Mouse (Mus musculus): Measurements from ENCODE around the gene Dip2b.

The Dip2b gene

DNA sequence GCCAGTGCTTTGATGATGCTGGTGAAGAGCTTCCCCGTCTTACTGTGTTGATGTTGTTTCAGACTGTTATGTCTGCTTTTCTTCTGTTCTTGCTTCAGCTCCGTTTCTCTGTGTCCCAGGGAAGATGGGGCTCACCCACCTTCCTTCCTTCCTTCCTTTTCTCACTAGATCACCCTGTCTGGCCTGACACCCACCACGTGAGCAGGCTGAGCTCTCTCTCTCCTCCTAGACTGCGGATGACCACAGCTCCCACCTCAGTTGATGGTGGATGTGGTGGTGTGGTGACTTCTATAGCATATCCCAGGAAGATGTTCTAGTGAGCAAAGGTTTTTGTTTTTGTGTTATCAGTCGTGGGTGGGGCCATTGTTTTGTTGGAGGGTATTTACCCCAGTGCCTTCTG is 85.4 kb downstream of the Dip2b start:
- in situ Hi-C loops (cut with MboI, MseI) = no loop called here

DNA sequence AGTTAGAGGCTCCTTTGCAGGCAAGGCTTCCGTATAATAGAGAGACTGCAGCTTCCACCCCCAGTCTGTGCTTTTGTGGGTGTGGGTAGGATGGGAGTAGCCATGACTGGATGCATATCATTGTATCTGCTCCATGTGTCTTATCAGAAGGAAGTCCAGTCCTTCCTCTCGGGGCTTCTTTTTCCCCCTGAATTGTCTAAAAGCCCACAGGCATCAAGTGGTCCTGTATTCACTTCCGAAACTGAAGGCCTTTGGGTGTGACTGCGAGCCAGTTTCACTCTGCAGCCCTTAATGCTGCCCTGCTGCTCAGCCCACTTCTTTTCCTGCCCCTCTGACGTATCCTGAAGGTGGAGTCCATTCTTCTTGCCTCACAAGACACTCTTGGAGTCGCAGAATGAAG is 86.8 kb downstream of the Dip2b start:
- in situ Hi-C loops (cut with MboI, MseI) = loop anchor here (5.0 kb wide), 1 partner anchor 88 kb away; the partner anchor contains the start of gene Dip2b

DNA sequence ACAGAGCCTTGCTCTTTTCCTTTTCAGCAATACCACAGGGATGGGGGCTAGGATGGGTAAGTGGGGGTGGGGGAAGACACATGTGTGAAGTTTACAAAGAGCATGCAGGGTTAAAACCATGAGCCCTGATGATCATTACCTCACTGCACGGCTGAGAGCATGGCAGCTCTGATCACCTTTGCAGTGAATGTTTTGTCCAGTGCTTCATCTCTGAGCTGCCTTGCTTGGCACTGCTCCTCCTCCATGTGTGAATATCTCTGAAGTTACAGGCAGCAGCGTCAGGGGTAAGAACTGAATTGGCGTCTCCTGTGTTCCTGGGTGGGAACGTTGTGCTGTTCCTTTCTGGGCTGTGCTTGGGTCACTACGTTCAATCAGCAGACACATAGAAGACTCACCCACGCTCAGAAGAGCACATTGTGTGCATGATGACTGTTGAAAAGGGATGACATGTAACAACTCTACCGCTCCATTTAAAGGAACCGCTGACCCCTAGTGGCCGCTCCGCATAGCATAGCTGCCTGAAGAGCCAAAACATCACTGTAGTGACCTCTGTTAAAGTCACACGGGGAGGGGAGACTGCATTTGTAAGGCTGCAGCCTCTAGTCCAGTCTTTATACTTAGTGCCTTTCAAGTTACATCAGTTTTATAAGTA is 88.1 kb downstream of the Dip2b start:
- in situ Hi-C loops (cut with MboI, MseI) = loop anchor here (5.0 kb wide), 1 partner anchor 89 kb away; the partner anchor contains the start of gene Dip2b

DNA sequence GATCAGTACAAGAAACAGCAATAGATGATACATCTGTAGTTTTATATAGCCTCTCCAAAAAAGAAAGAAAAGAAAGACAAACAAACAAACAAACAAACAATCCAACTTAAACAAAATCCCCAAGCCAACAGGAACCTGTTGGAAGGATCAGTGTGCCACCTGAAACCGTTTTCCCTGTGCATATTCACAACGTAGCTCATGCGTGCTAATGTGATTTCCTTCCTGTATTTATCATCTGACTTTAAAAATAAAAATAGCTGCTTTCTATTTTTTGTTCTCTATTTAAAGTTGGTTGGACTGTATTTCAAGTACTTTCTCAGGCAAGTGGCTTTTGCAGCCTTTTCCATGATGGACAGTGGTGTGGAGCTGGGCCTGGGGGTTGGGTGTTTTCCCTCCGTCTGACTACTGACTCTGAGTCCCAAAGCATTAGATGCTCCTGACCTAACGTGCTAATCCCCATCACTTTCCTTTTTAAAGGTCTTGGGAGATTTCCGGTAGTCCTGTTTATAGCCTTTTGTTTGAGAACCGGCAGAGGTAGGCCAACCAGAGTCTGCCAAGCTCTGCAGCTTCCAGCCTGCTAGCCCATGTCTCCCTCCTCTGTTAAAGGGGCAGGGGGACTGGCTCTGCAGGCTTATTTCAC is 90.8 kb downstream of the Dip2b start:
- in situ Hi-C loops (cut with MboI, MseI) = loop anchor here (5.0 kb wide), 1 partner anchor 92 kb away; the partner anchor contains the start of gene Dip2b

DNA sequence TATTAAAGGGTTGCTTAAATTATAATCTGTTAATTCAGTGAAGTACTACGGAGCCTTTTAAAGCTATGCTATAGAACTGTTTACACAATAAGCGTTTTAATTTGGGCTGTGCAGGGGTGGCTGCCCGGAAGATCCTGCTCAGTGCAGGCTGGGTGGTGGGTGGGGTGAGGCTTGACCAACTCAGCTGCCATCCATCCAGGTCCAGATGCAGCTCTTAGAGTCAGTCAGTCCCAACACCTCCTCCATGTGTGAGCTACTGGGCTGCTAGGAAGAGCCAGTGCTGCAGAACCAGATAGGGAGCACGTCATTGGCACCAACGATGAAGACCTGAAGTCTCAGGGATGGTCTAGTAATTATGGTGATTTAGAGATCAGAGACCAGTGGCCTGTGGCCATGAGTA is 101.2 kb downstream of the Dip2b start:
- in situ Hi-C loops (cut with MboI, MseI) = no loop called here

DNA sequence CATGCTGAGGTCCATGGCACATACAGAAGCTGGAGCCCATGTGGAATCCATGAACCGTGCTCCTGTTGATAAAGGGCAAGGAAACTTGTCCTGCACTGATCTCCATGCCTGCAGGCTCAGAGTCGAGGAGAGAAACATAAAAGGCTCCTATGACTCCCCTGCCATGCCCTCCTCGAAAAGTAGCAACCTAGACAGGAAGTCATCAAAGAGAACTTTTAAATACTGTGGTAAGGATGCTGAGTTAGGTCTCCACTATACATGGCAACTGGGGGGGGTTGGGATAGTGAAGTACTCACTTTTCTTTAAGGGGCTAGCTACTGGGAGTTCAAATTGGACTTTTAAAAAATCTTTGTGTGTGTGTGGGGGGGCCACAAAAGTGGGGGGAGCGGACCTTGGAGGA is 102.0 kb downstream of the Dip2b start:
- in situ Hi-C loops (cut with MboI, MseI) = no loop called here

DNA sequence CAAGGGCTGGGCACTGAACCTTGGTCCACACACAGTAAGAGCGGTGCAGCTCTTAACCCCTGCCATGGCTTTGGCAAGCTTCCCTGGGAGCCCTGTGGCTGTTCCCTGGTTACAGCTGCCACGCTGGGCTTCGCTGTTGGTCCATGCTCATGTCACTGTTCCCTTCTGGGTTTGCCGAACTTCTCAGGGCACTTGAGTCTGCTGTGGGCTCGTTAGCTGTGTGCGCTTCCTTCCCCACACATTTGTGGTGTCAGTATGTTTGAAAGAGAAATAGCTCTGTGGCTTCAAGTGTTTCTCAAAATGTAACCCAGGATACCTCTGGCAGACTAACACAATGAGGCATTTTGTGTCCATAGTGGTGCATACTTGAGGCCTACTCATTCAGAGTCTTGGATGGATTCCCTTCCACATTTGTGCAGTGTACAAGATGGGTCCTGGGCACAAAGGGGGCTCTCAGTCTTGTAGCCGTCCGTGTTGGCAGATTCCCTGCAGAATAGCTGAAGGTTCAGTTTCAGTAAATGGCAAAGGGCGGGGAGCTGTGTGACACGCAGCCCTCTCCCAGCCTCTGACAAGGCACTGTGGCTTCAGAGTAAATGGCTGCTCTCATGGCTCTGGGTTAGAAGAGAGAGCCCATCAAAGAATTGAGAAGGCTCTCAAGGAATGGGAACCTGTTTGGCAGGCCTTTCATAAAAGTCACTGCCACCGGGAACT is 104.8 kb downstream of the Dip2b start:
- in situ Hi-C loops (cut with MboI, MseI) = no loop called here

DNA sequence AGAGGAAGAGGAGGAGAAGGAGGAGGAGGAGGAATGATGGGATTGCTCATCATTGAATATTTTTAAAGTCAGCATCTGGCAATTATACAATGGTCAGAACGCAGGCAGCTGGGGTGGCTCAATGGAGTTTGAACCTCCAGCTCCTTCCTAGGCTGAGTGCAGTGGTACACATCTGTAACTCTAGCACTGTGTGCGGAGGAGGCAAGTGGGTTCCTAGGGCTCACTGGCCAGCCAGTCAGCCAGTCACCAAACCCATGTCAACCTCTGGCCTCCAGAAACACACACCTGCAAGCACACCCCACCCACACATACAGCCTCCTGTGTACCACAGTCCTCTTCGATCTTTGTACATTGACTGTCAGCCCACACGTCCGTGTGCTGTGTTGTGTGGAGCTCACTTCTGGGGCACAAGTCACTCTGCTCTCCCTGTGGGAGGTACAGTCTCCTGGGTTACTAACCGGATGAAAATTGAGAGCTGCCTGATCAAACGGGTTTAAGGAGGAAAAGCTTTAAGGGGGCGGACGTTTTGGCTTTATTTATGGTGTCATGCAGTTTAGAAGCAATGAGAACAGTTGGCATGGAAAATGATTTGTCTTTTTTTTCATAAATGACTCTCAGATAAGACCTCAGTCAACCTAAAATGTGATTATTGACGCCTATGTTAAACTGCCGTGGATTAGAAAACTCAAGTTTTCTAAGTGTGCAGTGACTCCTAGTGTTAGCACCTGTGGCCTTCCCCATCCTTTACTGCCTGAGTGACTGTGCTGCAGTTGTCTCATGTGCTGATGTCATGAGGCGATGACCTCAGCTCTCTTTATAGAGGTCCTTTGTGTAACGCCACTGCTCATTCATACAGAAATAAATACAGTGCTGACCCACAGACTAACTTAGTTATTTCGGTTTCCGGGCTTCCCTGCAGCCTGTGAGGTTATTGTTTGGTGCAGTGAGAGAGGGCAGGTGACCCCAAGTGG is 106.7 kb downstream of the Dip2b start:
- in situ Hi-C loops (cut with MboI, MseI) = no loop called here

DNA sequence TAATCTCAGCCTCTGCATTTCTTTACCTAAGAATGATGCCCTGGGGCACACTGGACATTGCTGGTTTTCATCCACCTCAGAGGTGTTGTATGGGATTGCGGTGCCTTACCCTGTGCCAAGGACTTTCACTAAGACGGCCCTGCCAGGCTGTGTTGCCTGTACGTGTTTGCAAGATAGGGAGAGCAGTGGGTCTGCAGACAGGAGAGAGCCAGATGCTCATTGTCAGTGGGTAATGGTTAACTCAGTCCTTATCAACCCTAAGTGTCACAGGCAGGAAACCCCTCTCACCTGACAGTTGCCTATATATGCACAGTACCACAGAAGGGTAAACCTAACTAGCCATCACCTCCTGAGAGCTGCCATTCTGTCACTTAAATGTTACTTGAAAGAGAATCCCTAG is 107.5 kb downstream of the Dip2b start:
- in situ Hi-C loops (cut with MboI, MseI) = no loop called here

DNA sequence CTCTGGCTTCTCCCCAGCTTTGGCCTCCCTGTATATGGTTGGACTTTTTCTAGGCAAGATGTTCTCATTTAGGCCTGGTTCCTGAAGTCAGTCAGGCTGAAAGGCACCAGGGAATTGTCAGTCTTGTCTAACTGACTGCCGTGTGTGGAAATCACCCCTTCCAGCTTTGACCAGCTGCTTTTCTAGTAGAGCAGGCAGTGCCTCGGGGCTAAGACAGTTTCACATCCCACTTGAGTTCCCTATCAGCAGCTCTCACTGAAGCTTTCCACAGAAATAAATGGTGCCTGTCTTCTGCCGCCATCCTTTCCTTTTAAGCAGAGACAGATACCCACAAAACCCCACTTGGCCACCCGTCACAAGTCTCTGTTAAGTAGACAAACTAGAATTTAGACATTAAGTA is 112.1 kb downstream of the Dip2b start:
- in situ Hi-C loops (cut with MboI, MseI) = no loop called here

DNA sequence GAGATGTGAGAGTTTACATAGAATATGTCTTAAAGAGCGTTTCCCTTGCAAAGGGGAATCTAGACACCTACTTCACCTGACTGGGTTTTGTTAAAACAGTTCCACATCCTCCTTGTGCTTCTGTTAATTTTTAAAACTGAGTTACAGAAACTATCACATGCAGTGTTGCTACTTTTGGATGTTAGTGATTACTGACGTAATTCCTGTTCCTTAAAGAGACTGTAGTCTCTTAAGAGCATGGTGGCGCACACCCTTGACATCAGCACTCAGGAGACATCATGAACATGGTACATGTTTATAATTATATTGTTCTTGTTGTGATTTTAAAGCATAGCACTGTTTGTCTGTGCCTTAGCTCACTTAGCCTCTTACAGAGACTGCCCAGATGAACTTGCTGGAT is 113.9 kb downstream of the Dip2b start:
- in situ Hi-C loops (cut with MboI, MseI) = no loop called here

DNA sequence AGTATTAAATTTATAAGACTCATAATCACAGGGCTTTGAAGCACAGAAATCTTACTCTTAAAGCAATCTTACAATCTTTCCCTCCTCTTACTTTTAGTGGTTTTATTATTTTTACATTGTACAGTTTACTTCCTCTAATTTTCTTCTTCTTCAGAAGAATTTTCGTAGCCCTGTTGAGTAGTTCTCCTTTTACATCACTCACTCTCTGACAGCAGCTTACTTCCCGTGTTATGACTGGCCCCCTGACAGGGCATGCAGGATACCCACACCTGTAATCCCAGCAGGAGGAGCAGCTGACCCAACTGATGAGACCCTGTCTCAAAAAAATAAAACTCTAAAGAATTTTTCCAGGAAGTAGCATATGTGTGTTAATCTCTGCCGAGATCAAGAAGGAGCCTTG is 114.6 kb downstream of the Dip2b start:
- in situ Hi-C loops (cut with MboI, MseI) = no loop called here

DNA sequence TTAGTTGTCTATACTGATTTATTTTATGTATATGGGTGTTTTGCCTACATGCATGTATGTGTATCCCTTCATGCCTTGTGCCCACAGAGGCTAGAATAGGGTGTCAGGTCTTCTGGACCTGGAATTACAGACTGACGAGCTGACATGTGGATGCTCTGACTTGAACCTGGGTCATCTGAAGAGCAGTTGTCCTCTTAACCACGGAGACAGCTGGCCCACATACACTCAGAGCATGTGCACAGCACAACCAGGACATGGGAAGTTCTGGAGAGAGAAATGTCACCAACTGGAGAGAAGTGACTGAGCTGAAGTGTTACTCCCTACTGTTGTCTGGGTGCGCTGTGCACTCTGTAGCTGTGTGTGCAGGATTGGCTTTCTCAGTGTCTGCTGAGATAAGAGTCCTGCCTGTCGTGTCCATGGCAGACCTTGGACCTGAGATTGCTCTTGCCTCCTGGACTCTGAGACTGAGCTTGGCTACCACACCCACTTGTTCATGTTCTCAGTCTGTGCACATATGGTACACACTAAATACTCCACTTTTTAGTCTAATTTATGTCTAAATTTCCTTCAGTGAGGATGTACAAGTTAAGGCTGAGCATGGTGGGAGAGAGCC is 117.7 kb downstream of the Dip2b start:
- in situ Hi-C loops (cut with MboI, MseI) = no loop called here

DNA sequence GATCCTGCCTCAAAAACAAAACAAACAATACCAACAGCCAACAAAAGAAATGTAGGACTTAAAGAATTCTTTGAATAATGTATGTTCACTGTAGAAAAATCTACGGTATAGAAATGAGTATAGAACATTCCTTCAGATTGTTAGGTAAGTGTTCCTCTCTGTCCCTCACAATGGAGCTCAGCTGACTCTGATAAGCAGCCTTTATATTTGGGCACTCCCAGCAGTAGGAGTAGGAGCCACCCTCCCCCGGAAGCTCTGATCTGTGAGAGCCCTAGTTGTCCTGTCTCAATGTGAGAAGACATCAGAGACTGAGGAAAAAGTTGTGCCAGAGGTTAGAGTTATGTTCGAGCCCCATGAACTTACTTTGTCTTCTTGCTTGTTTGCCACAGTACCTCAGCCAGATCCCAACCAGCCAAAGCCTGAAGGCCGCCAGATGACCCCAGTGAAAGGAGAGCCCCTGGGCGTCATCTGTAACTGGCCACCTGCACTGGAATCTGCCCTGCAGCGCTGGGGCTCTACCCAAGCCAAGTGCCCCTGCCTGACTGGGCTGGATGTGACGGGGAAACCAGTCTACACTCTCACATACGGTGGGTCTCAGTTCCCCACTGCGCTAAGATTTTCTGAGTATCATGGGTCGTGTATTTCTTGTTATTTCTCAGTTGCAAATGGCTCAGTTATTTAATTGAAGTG is 118.5 kb downstream of the Dip2b start:
- in situ Hi-C loops (cut with MboI, MseI) = no loop called here

DNA sequence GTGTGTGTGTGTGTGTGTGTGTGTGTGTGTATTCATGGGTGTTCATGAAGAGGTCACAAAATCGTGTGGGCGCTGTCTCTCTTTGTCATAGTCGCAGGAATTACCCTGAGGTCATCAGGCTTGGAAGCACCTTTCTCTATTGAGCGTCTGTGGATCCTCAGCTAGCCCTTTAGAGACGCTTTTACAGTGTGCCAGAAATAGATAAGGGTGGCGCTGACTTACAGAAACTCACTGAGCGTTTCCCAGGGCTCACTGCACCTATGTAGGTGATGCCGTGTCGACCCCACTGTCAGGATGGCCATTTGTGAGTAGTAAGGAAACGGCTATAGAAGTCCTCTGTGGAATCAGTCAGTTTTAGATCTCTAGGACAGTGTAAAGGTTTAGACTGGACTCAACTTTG is 120.5 kb downstream of the Dip2b start:
- in situ Hi-C loops (cut with MboI, MseI) = no loop called here

DNA sequence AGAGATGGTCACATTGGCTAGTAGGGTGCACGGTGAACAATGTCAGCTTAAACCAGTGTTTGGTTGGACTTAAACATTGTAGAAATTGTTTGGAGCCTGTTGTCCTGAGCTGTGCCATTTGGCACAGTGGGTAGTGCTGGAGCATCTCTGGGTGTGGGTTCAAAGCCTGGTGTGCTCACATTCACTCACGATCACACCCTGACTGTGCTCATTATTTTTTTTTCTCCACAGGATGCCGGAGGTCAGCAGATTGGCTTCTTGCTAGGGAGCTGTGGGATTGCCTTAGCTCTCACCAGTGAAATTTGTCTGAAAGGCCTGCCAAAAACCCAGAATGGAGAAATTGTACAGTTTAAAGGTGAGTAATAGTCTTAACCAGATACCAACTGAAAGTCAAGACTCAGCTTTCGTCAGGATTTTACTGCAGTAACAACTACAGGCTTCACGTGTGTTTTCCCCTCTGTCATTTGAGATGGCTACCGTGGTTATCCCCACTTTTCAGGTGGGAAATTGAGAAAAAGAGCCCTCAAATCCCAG is 123.3 kb downstream of the Dip2b start:
- in situ Hi-C loops (cut with MboI, MseI) = no loop called here

DNA sequence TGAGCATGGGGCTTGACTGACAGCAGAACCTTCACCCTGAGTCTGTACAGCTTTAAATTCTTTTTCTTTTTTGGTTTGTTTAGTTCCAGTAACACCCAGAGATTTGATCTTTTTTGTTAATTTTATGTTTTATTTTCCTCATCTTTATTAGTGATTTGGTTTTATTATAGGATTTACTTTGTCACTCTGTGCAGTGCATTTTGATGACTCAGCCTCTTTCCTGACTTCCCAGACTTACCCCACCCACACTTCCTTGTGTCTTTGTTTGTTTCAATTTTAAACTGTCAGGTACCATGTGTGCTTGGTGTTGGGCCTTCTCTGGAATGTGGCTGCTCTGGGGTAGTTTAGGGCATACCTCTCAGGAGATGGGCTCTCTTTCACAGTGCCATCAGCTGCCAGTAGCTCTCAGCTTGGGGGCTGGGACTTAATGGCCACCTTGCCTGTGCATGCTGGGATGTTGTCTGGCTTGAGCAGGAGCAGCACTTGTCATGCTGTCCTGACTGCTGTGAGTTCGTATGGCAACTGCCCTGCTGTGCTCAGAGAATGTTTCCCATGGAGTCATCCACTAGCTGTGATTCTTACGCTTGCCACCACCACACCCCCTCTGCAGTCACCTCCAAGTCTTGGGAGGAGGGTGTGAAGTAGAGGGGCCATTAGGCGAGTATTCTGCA is 125.1 kb downstream of the Dip2b start:
- in situ Hi-C loops (cut with MboI, MseI) = no loop called here

DNA sequence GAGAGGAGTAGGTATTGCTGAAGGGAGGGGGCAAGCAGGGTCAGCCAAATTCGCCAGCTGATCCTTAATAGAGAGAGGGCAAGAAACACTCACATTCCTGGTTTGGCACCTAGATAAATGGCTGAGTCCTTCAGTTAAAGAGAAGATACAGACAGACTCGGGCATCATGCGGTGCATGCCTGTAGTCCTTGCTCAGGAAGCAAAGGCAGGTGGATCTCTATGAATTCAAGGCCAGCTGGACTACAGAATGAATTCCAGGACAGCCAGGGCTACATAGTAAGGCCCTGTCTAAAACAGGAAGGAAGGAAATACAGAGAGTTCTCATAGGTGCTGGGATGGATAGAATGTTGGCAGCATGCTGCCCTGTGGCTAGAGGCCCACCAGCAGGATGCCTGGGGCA is 128.0 kb downstream of the Dip2b start:
- in situ Hi-C loops (cut with MboI, MseI) = no loop called here

DNA sequence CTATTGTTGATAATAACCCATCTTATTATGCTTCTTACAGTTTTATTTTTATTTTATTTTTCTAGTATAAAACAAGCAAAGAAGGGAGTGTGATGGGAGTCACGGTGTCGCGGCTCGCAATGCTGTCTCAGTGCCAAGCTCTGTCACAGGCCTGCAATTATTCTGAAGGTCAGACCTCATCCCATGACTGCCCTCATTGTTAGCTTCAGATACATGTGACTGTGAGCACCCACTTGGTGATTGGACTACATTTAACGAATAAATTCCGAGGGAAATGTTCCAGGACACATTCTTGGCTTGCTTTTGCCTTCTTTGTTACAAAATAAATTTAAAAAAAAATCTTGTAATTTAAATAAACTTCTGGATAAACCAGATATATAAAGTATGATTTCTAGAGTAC is 129.3 kb downstream of the Dip2b start:
- in situ Hi-C loops (cut with MboI, MseI) = no loop called here

DNA sequence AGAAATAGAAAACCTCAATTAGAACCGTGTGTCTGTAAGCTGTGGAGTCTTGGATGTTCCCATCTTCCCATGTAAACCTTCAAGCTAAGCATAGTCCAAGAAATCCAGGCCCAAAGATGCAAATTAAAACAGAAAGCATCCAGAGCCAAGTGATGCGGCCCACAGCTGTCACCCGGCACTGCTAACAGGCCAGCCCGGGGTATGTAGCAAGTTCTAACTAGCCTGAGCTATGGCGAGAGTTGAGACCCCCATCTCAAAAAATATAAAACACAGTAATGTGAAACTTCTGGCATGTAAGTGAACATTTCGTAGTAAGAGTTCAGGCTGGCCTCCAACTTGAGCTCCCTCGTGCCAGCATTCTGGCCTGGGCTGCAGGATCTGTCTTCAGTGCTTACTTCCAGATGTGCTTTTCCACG is 129.7 kb downstream of the Dip2b start:
- in situ Hi-C loops (cut with MboI, MseI) = no loop called here
